Mouse (Mus musculus) myocyte (in vitro differentiated cells): ENCODE measurements at regions not wholly inside any gene's neighbourhood (a gene's known extent, or its start where the extent isn't known, plus 50 kb on each side); places are given as distances from the start of the nearest gene placed in this dataset.

ENCODE experiments used
- MAX ChIP-seq: IDR thresholded peaks from one replicate; pipeline ENCODE4 v1.6.1; 2011; ENCODE audit warnings: low read depth, mild to moderate bottlenecking, control low read depth
- MYOG ChIP-seq, 3 experiments: IDR thresholded peaks; one replicate each; pipeline ENCODE4 v1.6.1; 2011; ENCODE audit warnings: control low read depth in 2 of 3, low read depth in 2 of 3, mild to moderate bottlenecking in 2 of 3; ENCODE audit not compliant: insufficient read length in 2 of 3, control insufficient read depth in 1 of 3, insufficient read depth in 1 of 3
- POLR2A ChIP-seq: IDR thresholded peaks from one replicate; pipeline ENCODE4 v1.6.1; 2011; ENCODE audit warnings: low read depth, mild to moderate bottlenecking, control low read depth, moderate library complexity; ENCODE audit not compliant: insufficient read length
- TCF12 ChIP-seq: IDR thresholded peaks from one replicate; pipeline ENCODE4 v1.6.1; 2011; ENCODE audit warnings: mild to moderate bottlenecking, control low read depth; ENCODE audit not compliant: poor library complexity, insufficient read depth, severe bottlenecking

- no peak for TF ChIP-seq POLR2A
- TF ChIP-seq MYOG (IDR thresholded peaks at IDR 0.05; ENCODE audit: control insufficient read depth in 1 of 3, insufficient read depth in 1 of 3, insufficient read length in 2 of 3, low read depth in 2 of 3), result no peak
- TF ChIP-seq TCF12, result no peak
- no peak for TF ChIP-seq MAX
Measured at GRCm38 (mm10) chr7:125295226-125295625, 149.2 kb upstream of the Kdm8 start.
